Mouse (Mus musculus): ENCODE measurements around the gene Adgrd1. TPM values are rescaled to one million over a fixed set of nuclear protein-coding genes. Genes with fewer than 3 reads are reported as not detected.
A peak's percentile ranks its signal among the peaks of the same experiment; 100 is the strongest.

Adgrd1 gene
- not detected in 2 replicates for polyA plus RNA-seq (2011; ENCODE audit: insufficient read depth, insufficient read length, low read depth, missing spikeins)

DNA sequence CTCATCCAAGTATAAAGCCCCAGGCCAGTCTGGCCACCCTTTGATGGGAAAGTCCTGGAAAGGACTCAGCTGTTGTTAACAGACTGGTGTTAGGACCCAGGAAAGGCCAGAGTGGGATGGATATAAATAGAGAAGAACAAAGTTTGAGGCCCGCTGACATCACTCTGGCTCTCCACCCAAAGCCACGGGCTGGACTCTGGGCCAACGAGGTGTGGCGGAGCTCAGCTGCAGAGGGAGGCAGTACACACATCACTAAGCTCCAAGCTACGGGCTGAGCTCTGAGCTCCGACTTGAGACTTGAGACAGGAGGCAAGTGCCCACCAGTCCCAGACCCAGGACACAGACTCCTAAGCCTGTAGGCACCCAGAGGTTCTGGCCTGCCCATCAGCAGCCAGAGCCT lies at the start of gene Adgrd1:
Gene Adgrd1 (plus strand): TSS at position 240 of the 400 bp plus-strand sequence.
- peaks cover 3% of the 10 kb centered on the region for H3K4me1 ChIP-seq (ENCODE audit: control insufficient read depth, insufficient read depth, low read length)

DNA sequence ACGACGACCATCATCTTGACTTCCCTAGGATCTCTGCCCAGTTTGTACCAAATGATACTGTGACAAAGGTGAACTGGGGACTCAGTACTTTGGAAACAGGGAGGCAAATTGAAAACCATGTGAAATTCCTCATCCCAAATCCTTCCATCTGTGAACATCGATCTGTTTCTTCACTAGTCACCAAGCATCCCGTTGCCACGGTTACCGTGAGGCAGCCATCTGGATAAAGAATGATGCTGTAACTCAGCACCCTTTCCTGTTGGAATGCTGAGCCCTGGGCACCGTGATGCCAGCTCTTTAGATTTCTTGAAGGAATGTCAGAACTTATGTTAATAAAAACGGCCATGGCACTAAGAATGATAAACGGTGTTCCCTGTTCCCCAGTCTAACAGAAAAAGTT lies 47.2 kb upstream of the Adgrd1 start:
- Histone ChIP-seq H3K36me3 (ENCODE audit: control insufficient read depth, insufficient read depth, low read length, poor library complexity, severe bottlenecking) (no peaks in the 10 kb centered on the region), H3K27ac (ENCODE audit: insufficient read depth, low read length) (no peak overlapping the region), H3K9me3 (replicated peaks; ENCODE audit: control insufficient read depth, insufficient read depth, low read length, poor library complexity, severe bottlenecking) (no peaks in the 10 kb centered on the region), H3K9ac (ENCODE audit: low read depth, poor library complexity, severe bottlenecking) (no peak overlapping the region), H3K27me3 (ENCODE audit: control insufficient read depth, insufficient read depth, low read length, poor library complexity, severe bottlenecking) (no peaks in the 10 kb centered on the region), H3K4me3 (ENCODE audit: low read depth, low read length) (no peak overlapping the region), H3K4me1 (ENCODE audit: control insufficient read depth, insufficient read depth, low read length) (no peaks in the 10 kb centered on the region)
- TF ChIP-seq POLR2A (IDR thresholded peaks at IDR 0.05; ENCODE audit: insufficient read depth, low read length) (no peak), CTCF (IDR thresholded peaks at IDR 0.05; ENCODE audit: low read depth, low read length) (no peak), EP300 (IDR thresholded peaks at IDR 0.05; ENCODE audit: insufficient read depth, low read depth, low read length) (no peak)

More for the DNA sequence above, at the start of gene Adgrd1:
- no peaks in the 10 kb centered on the region for H3K27me3 ChIP-seq (ENCODE audit: control insufficient read depth, insufficient read depth, low read length, poor library complexity, severe bottlenecking)
- H3K27ac ChIP-seq (ENCODE audit: insufficient read depth, low read length) = no peak within 1 kb of the TSS
- H3K9ac ChIP-seq (ENCODE audit: low read depth, poor library complexity, severe bottlenecking) = no peak within 1 kb of the TSS
- H3K9me3 ChIP-seq (replicated peaks; ENCODE audit: control insufficient read depth, insufficient read depth, low read length, poor library complexity, severe bottlenecking) = no peaks in the 10 kb centered on the region
- TF ChIP-seq CTCF (IDR thresholded peaks at IDR 0.05; ENCODE audit: low read depth, low read length) = no peak
- H3K36me3 ChIP-seq (ENCODE audit: control insufficient read depth, insufficient read depth, low read length, poor library complexity, severe bottlenecking) = no peaks in the 10 kb centered on the region
- no peak within 1 kb of the TSS for H3K4me3 ChIP-seq (ENCODE audit: low read depth, low read length)

DNA sequence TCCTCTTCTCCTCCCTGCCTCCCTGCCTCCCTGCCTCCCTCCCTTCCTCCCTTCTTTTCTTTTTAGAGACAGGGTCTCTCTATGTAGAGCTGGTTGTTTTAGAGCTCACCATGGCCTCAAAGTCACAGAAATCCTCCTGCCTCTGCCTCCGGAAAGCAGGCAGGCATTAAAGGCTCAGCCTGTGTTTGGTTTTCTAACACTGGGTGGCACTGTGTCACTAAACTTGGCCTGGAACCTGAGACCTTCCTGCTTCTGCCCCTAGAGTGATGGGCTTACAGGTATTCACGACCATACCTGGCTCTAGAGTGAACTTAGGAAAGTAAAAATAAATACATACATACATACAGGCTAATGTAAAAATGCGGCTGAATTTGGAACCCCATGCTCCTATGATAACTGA lies 44.6 kb upstream of the Adgrd1 start:
- Histone ChIP-seq H3K27ac (ENCODE audit: insufficient read depth, low read length) (no peak overlapping the region), H3K9ac (ENCODE audit: low read depth, poor library complexity, severe bottlenecking) (no peak overlapping the region), H3K4me1 (ENCODE audit: control insufficient read depth, insufficient read depth, low read length) (no peaks in the 10 kb centered on the region), H3K9me3 (replicated peaks; ENCODE audit: control insufficient read depth, insufficient read depth, low read length, poor library complexity, severe bottlenecking) (no peaks in the 10 kb centered on the region), H3K27me3 (ENCODE audit: control insufficient read depth, insufficient read depth, low read length, poor library complexity, severe bottlenecking) (no peaks in the 10 kb centered on the region), H3K36me3 (ENCODE audit: control insufficient read depth, insufficient read depth, low read length, poor library complexity, severe bottlenecking) (no peaks in the 10 kb centered on the region), H3K4me3 (ENCODE audit: low read depth, low read length) (no peak overlapping the region)
- no peak for TF ChIP-seq POLR2A (IDR thresholded peaks at IDR 0.05; ENCODE audit: insufficient read depth, low read length)
- no peak for TF ChIP-seq EP300 (IDR thresholded peaks at IDR 0.05; ENCODE audit: insufficient read depth, low read depth, low read length)
- peak; percentile 59 for TF ChIP-seq CTCF (IDR thresholded peaks at IDR 0.05; ENCODE audit: low read depth, low read length)

DNA sequence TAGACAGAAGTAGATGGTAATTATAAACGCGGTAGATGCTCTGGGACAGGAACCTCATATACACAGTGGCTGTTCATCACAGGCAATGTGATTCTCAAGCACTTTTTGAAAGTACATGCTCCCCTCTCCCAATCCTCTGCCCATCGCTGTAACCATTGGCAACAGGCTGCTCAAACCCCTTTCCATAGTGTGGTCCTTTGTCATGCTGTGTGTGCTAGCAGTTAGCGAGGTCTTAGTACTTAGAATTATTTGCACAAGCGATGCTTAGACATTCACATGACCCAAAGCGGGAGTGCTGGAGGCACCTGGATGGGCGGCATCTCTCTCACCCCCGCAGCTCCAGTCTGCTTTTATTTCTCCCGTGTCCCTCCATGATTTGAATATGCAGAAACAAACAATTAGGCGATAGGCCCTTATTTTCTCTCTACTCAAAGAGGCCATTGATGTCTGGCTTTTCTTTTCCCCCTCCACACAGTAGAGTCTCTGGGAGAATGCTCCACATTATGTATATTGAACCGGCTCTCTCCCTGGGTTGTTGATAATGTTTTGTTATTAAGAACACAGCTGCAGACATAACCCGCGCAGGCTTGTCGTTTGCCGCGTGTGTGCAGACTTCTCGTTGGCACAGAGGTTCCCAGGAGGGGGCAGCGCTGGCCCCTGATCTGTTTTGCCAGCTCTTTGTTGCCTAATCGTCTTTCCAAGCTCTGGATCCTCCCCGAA lies 43.8 kb upstream of the Adgrd1 start:
- H3K36me3 ChIP-seq (ENCODE audit: control insufficient read depth, insufficient read depth, low read length, poor library complexity, severe bottlenecking) = no peaks in the 10 kb centered on the region
- H3K27ac ChIP-seq (ENCODE audit: insufficient read depth, low read length) = no peak overlapping the region
- H3K27me3 ChIP-seq (ENCODE audit: control insufficient read depth, insufficient read depth, low read length, poor library complexity, severe bottlenecking) = no peaks in the 10 kb centered on the region
- no peaks in the 10 kb centered on the region for H3K9me3 ChIP-seq (replicated peaks; ENCODE audit: control insufficient read depth, insufficient read depth, low read length, poor library complexity, severe bottlenecking)
- H3K9ac ChIP-seq (ENCODE audit: low read depth, poor library complexity, severe bottlenecking) = no peak overlapping the region
- peaks cover 3% of the 10 kb centered on the region for H3K4me1 ChIP-seq (ENCODE audit: control insufficient read depth, insufficient read depth, low read length)
- TF ChIP-seq POLR2A (IDR thresholded peaks at IDR 0.05; ENCODE audit: insufficient read depth, low read length) (no peak), CTCF (IDR thresholded peaks at IDR 0.05; ENCODE audit: low read depth, low read length) (peak; percentile 1)
- H3K4me3 ChIP-seq (ENCODE audit: low read depth, low read length) = no peak overlapping the region

DNA sequence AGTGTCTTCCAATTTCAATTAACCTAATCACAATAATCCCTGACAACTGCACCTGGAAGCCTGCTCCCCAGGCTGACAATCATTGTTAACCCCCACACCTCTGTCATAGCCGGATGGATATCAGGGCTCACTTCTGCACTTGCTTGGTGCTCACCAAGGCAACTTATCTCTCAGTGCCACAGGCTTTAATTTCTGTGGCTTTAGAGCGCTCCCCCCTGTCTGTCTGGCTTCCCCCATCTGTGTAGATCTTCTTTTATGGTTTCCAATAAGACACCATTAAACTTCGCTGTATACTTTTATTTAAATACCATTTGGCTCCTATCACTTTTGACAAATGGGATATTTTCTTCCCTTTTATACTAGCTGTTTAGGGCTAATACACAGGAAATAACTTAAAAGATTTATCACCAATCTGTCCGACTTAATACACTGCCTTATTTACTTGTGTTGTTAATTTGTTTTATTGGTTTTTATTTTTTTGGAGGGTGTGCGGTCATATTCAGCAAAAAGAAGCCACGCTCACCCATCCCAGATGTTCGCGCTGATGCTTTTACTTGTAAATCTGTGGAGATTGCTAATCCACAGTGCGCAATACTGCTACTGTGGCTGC lies 41.8 kb upstream of the Adgrd1 start:
- Histone ChIP-seq H3K9ac (ENCODE audit: low read depth, poor library complexity, severe bottlenecking) (no peak overlapping the region), H3K4me1 (ENCODE audit: control insufficient read depth, insufficient read depth, low read length) (peaks cover 4% of the 10 kb centered on the region)
- no peak for TF ChIP-seq POLR2A (IDR thresholded peaks at IDR 0.05; ENCODE audit: insufficient read depth, low read length)
- no peak for TF ChIP-seq EP300 (IDR thresholded peaks at IDR 0.05; ENCODE audit: insufficient read depth, low read depth, low read length)
- TF ChIP-seq CTCF (IDR thresholded peaks at IDR 0.05; ENCODE audit: low read depth, low read length) = no peak

DNA sequence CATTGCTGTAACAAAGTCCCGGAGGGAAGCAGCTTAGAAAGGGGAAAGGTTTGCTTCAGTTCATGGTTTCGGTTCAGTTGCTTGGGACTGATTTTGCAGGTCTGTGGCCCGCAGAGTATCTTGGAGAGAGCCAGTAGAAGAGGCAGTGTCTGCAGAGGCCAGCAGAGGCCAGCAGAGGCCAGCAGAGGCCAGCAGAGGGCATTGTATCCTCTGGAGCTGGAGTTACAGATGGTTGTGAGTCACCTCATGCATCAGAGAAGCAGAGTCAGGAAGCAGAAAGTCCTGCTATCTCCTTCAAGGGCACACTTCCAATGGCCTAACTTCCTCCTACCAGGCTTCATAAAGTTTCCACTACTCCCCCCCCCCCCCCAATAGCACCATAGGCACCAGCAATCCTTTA lies 37.4 kb upstream of the Adgrd1 start:
- Histone ChIP-seq H3K9ac (ENCODE audit: low read depth, poor library complexity, severe bottlenecking) (no peak overlapping the region), H3K9me3 (replicated peaks; ENCODE audit: control insufficient read depth, insufficient read depth, low read length, poor library complexity, severe bottlenecking) (no peaks in the 10 kb centered on the region), H3K36me3 (ENCODE audit: control insufficient read depth, insufficient read depth, low read length, poor library complexity, severe bottlenecking) (no peaks in the 10 kb centered on the region), H3K4me1 (ENCODE audit: control insufficient read depth, insufficient read depth, low read length) (peaks cover 4% of the 10 kb centered on the region), H3K27me3 (ENCODE audit: control insufficient read depth, insufficient read depth, low read length, poor library complexity, severe bottlenecking) (no peaks in the 10 kb centered on the region), H3K27ac (ENCODE audit: insufficient read depth, low read length) (no peak overlapping the region), H3K4me3 (ENCODE audit: low read depth, low read length) (no peak overlapping the region)
- peak; percentile 43 for TF ChIP-seq CTCF (IDR thresholded peaks at IDR 0.05; ENCODE audit: low read depth, low read length)
- TF ChIP-seq EP300 (IDR thresholded peaks at IDR 0.05; ENCODE audit: insufficient read depth, low read depth, low read length) = no peak

More for the DNA sequence above, 41.8 kb upstream of the Adgrd1 start:
- Histone ChIP-seq H3K9me3 (replicated peaks; ENCODE audit: control insufficient read depth, insufficient read depth, low read length, poor library complexity, severe bottlenecking) (no peaks in the 10 kb centered on the region), H3K36me3 (ENCODE audit: control insufficient read depth, insufficient read depth, low read length, poor library complexity, severe bottlenecking) (no peaks in the 10 kb centered on the region), H3K27ac (ENCODE audit: insufficient read depth, low read length) (no peak overlapping the region), H3K4me3 (ENCODE audit: low read depth, low read length) (no peak overlapping the region), H3K27me3 (ENCODE audit: control insufficient read depth, insufficient read depth, low read length, poor library complexity, severe bottlenecking) (no peaks in the 10 kb centered on the region)

Measured in ES-Bruce4 (cell line).